Mouse (Mus musculus) MEL (cell line): Measurements from ENCODE around the gene Dnaaf5.

Source experiments
- CHD1 ChIP-seq: IDR thresholded peaks from 2 replicates; pipeline ENCODE4 v1.6.1; 2012; ENCODE audit warnings: low read depth, mild to moderate bottlenecking, inconsistent platforms, low read length, improper control_type of control experiment
- CTCF ChIP-seq, 3 experiments: IDR thresholded peaks in 2 of 3; conservative IDR thresholded peaks in 1 of 3; 2 replicates each; pipeline ENCODE4 v1.5.1; 2011 to 2012; ENCODE audit warnings: low read length in 3 of 3, low read depth in 2 of 3, mild to moderate bottlenecking in 2 of 3, improper control_type of control experiment in 1 of 3, inconsistent platforms in 1 of 3, mixed read lengths in 1 of 3, moderate library complexity in 1 of 3; ENCODE audit not compliant: control insufficient read depth in 1 of 3, insufficient read depth in 1 of 3, poor library complexity in 1 of 3, severe bottlenecking in 1 of 3
- EP300 ChIP-seq, 2 experiments: IDR thresholded peaks; 2 replicates each; pipeline ENCODE4 v1.6.1; 2011; ENCODE audit warnings: improper control_type of control experiment in 2 of 2, low read length in 2 of 2, low read depth in 1 of 2, mild to moderate bottlenecking in 1 of 2
- GATA1 ChIP-seq: IDR thresholded peaks from 2 replicates; pipeline ENCODE4 v1.6.1; 2011; ENCODE audit warnings: low read depth, low read length, improper control_type of control experiment
- POLR2A ChIP-seq, 2 experiments: IDR thresholded peaks; 2 replicates each; pipeline ENCODE4 v1.6.1; 2011 to 2012; ENCODE audit warnings: low read length in 2 of 2, mild to moderate bottlenecking in 2 of 2, control low read depth in 1 of 2, improper control_type of control experiment in 1 of 2, low read depth in 1 of 2, moderate library complexity in 1 of 2; ENCODE audit not compliant: control insufficient read depth in 1 of 2, insufficient read depth in 1 of 2, poor library complexity in 1 of 2
- UBTF ChIP-seq: IDR thresholded peaks from 2 replicates; pipeline ENCODE4 v1.6.1; 2012; ENCODE audit warnings: low read depth, mild to moderate bottlenecking, inconsistent platforms, low read length, improper control_type of control experiment, moderate library complexity, borderline replicate concordance; ENCODE audit not compliant: insufficient read depth
- USF1 ChIP-seq: IDR thresholded peaks from 2 replicates; pipeline ENCODE4 v1.6.1; 2014; ENCODE audit warnings: low read depth, mild to moderate bottlenecking, inconsistent platforms, low read length, improper control_type of control experiment, moderate library complexity

DNA sequence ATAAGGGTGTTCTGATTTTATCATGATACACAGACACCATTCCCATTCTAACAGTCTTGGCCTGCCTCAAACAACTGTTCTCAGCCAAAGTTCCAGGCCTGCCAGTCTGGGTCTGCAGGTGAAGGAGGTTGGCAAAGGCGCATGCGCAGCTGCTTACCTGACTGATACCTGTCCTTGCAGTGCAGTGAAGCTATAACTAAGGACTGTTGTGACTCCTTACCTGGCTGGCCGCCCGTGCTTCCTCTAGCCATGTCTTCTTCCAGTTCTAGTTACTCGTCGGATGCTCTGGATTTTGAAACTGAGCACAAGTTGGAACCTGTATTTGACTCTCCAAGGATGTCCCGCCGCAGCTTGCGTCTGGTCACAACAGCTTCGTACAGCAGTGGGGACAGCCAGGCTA, 73.3 kb downstream of the Dnaaf5 start:
- TF ChIP-seq GATA1: no peak
- TF ChIP-seq USF1: no peak
- TF ChIP-seq CHD1: no peak
- TF ChIP-seq POLR2A (IDR thresholded peaks at IDR 0.05; ENCODE audit: control insufficient read depth in 1 of 2, insufficient read depth in 1 of 2, low read depth in 1 of 2, low read length in 2 of 2, poor library complexity in 1 of 2): no peak; a peak in 1 of 4 replicates
- TF ChIP-seq EP300 (IDR thresholded peaks at IDR 0.05; ENCODE audit: low read depth in 1 of 2, low read length in 2 of 2): no peak
- no peak for TF ChIP-seq CTCF (IDR thresholded peaks at IDR 0.05 in 2 of 3, conservative IDR thresholded peaks at IDR 0.05 in 1 of 3; ENCODE audit: control insufficient read depth in 1 of 3, insufficient read depth in 1 of 3, low read depth in 2 of 3, low read length in 3 of 3, poor library complexity in 1 of 3, severe bottlenecking in 1 of 3)
- no peak for TF ChIP-seq UBTF
